Mouse (Mus musculus): ENCODE data around the gene Tmem35b. TPM values are rescaled to one million over a fixed set of nuclear protein-coding genes. Genes with fewer than 3 reads are reported as not detected.

The Tmem35b gene
- polyA plus RNA-seq, 1 experiment = 16.9 TPM

GRCm38 (mm10) chr4:127163926-127164325 lies 40.4 kb downstream of the Tmem35b start:
- no peak for DNase-seq
- WGBS = 58% methylated on average over 8 of the region's 8 CpGs
- Histone ChIP-seq H3K4me3 (replicated peaks; ENCODE audit: extremely low read depth, low read depth, low read length) (no peak overlapping the region), H3K4me1 (ENCODE audit: control insufficient read depth, insufficient read depth, low read length) (no peaks in the 10 kb centered on the region)
- TF ChIP-seq CTCF (IDR thresholded peaks at IDR 0.05; ENCODE audit: insufficient read depth, low read length) (no peak), POLR2A (IDR thresholded peaks at IDR 0.05; ENCODE audit: borderline replicate concordance, extremely low read depth, low read depth, low read length) (no peak)

- H3K4me3 ChIP-seq (replicated peaks; ENCODE audit: extremely low read depth, low read depth, low read length) = no peak overlapping the region
- TF ChIP-seq CTCF (IDR thresholded peaks at IDR 0.05; ENCODE audit: insufficient read depth, low read length) (no peak), POLR2A (IDR thresholded peaks at IDR 0.05; ENCODE audit: borderline replicate concordance, extremely low read depth, low read depth, low read length) (no peak)
- H3K4me1 ChIP-seq (ENCODE audit: control insufficient read depth, insufficient read depth, low read length) = no peaks in the 10 kb centered on the region
- no peak for DNase-seq
- WGBS = 68% methylated on average over 5 of the region's 5 CpGs
Measured at GRCm38 (mm10) chr4:127167096-127167495, 43.6 kb downstream of the Tmem35b start.

GRCm38 (mm10) chr4:127167731-127168130 lies 44.2 kb downstream of the Tmem35b start:
- 18% methylated on average over 8 of the region's 8 CpGs for WGBS

GRCm38 (mm10) chr4:127168211-127168913 lies 44.9 kb downstream of the Tmem35b start:
- TF ChIP-seq POLR2A (IDR thresholded peaks at IDR 0.05; ENCODE audit: borderline replicate concordance, extremely low read depth, low read depth, low read length) = no peak
- TF ChIP-seq CTCF (IDR thresholded peaks at IDR 0.05; ENCODE audit: insufficient read depth, low read length) = no peak
- H3K4me3 ChIP-seq (replicated peaks; ENCODE audit: extremely low read depth, low read depth, low read length) = peak overlapping the region; percentile 40
- no peak for DNase-seq
- no peaks in the 10 kb centered on the region for H3K4me1 ChIP-seq (ENCODE audit: control insufficient read depth, insufficient read depth, low read length)
- WGBS = 1% methylated on average over 39 of the region's 39 CpGs

More at GRCm38 (mm10) chr4:127167731-127168130, 44.2 kb downstream of the Tmem35b start:
- no peak for DNase-seq
- TF ChIP-seq POLR2A (IDR thresholded peaks at IDR 0.05; ENCODE audit: borderline replicate concordance, extremely low read depth, low read depth, low read length) (no peak), CTCF (IDR thresholded peaks at IDR 0.05; ENCODE audit: insufficient read depth, low read length) (no peak)
- no peaks in the 10 kb centered on the region for H3K4me1 ChIP-seq (ENCODE audit: control insufficient read depth, insufficient read depth, low read length)
- no peak overlapping the region for H3K4me3 ChIP-seq (replicated peaks; ENCODE audit: extremely low read depth, low read depth, low read length)

GRCm38 (mm10) chr4:127168914-127169345 lies 45.4 kb downstream of the Tmem35b start, which contains the start of gene Dlgap3:
Gene Dlgap3, plus strand, starts transcription at chr4:127169204.
- 1% methylated on average over 66 of the region's 67 CpGs for WGBS
- peak; percentile 16 for DNase-seq

GRCm38 (mm10) chr4:127169346-127170221 lies 46.1 kb downstream of the Tmem35b start:
- no peaks in the 10 kb centered on the region for H3K4me1 ChIP-seq (ENCODE audit: control insufficient read depth, insufficient read depth, low read length)
- no peak for DNase-seq
- 4% methylated on average over 45 of the region's 51 CpGs for WGBS
- TF ChIP-seq POLR2A (IDR thresholded peaks at IDR 0.05; ENCODE audit: borderline replicate concordance, extremely low read depth, low read depth, low read length) = no peak
- no peak for TF ChIP-seq CTCF (IDR thresholded peaks at IDR 0.05; ENCODE audit: insufficient read depth, low read length)
- peak overlapping the region; percentile 21 for H3K4me3 ChIP-seq (replicated peaks; ENCODE audit: extremely low read depth, low read depth, low read length)

More at GRCm38 (mm10) chr4:127168914-127169345, 45.4 kb downstream of the Tmem35b start, which contains the start of gene Dlgap3:
- no peak for TF ChIP-seq CTCF (IDR thresholded peaks at IDR 0.05; ENCODE audit: insufficient read depth, low read length)
- TF ChIP-seq POLR2A (IDR thresholded peaks at IDR 0.05; ENCODE audit: borderline replicate concordance, extremely low read depth, low read depth, low read length) = no peak
- Histone ChIP-seq H3K4me3 (replicated peaks; ENCODE audit: extremely low read depth, low read depth, low read length) (peak within 1 kb of the TSS; percentile 40), H3K4me1 (ENCODE audit: control insufficient read depth, insufficient read depth, low read length) (no peaks in the 10 kb centered on the region)

GRCm38 (mm10) chr4:127170866-127171265 lies 47.4 kb downstream of the Tmem35b start:
- H3K4me1 ChIP-seq (ENCODE audit: control insufficient read depth, insufficient read depth, low read length) = no peaks in the 10 kb centered on the region
- H3K4me3 ChIP-seq (replicated peaks; ENCODE audit: extremely low read depth, low read depth, low read length) = no peak overlapping the region
- no peak for TF ChIP-seq CTCF (IDR thresholded peaks at IDR 0.05; ENCODE audit: insufficient read depth, low read length)
- TF ChIP-seq POLR2A (IDR thresholded peaks at IDR 0.05; ENCODE audit: borderline replicate concordance, extremely low read depth, low read depth, low read length) = no peak
- no peak for DNase-seq
- 46% methylated on average over 5 of the region's 5 CpGs for WGBS

GRCm38 (mm10) chr4:127171341-127171905 lies 47.9 kb downstream of the Tmem35b start:
- H3K4me3 ChIP-seq (replicated peaks; ENCODE audit: extremely low read depth, low read depth, low read length) = no peak overlapping the region
- no peak for TF ChIP-seq POLR2A (IDR thresholded peaks at IDR 0.05; ENCODE audit: borderline replicate concordance, extremely low read depth, low read depth, low read length)
- TF ChIP-seq CTCF (IDR thresholded peaks at IDR 0.05; ENCODE audit: insufficient read depth, low read length) = no peak
- 55% methylated on average over 4 of the region's 4 CpGs for WGBS
- no peak for DNase-seq
- H3K4me1 ChIP-seq (ENCODE audit: control insufficient read depth, insufficient read depth, low read length) = no peaks in the 10 kb centered on the region

- TF ChIP-seq CTCF (IDR thresholded peaks at IDR 0.05; ENCODE audit: insufficient read depth, low read length) (no peak), POLR2A (IDR thresholded peaks at IDR 0.05; ENCODE audit: borderline replicate concordance, extremely low read depth, low read depth, low read length) (no peak)
- H3K4me3 ChIP-seq (replicated peaks; ENCODE audit: extremely low read depth, low read depth, low read length) = no peak overlapping the region
- no peaks in the 10 kb centered on the region for H3K4me1 ChIP-seq (ENCODE audit: control insufficient read depth, insufficient read depth, low read length)
- 25% methylated on average over 7 of the region's 7 CpGs for WGBS
- DNase-seq = no peak
Measured at GRCm38 (mm10) chr4:127172119-127172518, 48.6 kb downstream of the Tmem35b start.

All from lung, adult 2 months (tissue).